In the genomic region with DNA sequence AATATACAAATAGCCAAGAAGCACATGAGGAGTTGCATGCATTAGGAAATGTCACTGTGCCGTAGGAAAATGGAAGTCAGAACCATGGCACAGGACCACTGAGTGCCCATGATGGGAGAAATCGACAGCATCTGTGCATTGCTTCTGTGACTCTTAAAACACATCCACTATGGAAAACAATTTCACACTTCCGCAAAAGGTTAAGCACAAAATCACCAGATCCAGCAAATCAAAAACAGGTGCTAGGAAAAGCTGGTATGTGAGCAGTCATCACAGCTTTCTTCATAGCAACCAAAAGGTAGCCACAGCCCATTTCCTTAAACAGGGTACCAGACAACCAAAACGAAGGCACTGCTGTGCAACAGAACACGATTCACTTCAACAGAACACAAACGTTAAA, we compare ENCODE assay signal across 31 mouse cellular contexts. TPM values are rescaled to one million over a fixed set of nuclear protein-coding genes. Genes with fewer than 3 reads are reported as not detected.
DNase-seq lines count a peak whose midpoint lies in the region; ATAC-seq and TF ChIP-seq lines count a peak whose summit lies in the region.
"Had no signal": no experiment of that assay in that cellular context is flagged by ENCODE, and none has a peak within 500 bp of the region (broad histone marks: within the 10 kb centered on the region; RNA-seq: fewer than 3 reads in every experiment).

No protein-coding gene starts in this region.

- ATAC-seq in hindbrain, embryonic 11.5 days (ENCODE audit: low FRiP score) = no peak
- ATAC-seq in hindbrain, postnatal 0 days = no peak
- no peak; the same call in 1 of the 2 replicates for ATAC-seq in limb, embryonic 14.5 days (ENCODE audit: low FRiP score, low read depth)
- ATAC-seq: forebrain, embryonic 15.5 days; hindbrain, embryonic 16.5 days; intestine, postnatal 0 days; Patski had no signal

- H3K27me3 ChIP-seq in hindbrain, embryonic 11.5 days (ENCODE audit: control insufficient read depth, insufficient read depth, low read length) = no peaks in the 10 kb centered on the region
- H3K27me3 ChIP-seq in hindbrain, postnatal 0 days (ENCODE audit: insufficient read depth, low read length) = no peaks in the 10 kb centered on the region
- 0 out of 2 replicates have a peak, but pooled peaks cover 3% of the 10 kb centered on the region for H3K27me3 ChIP-seq in embryonic facial prominence, embryonic 10.5 days (replicated peaks; ENCODE audit: low read depth, poor library complexity, severe bottlenecking)
- no peaks in the 10 kb centered on the region for H3K27me3 ChIP-seq in limb, embryonic 14.5 days (ENCODE audit: control insufficient read depth, insufficient read depth, low read length)
- H3K27me3 ChIP-seq: CH12.LX; embryonic facial prominence, embryonic 12.5 days; embryonic facial prominence, embryonic 15.5 days; forebrain, embryonic 12.5 days; forebrain, embryonic 15.5 days; heart, embryonic 13.5 days; hindbrain, embryonic 13.5 days; Patski had no signal

- H3K4me2 ChIP-seq in hindbrain, embryonic 11.5 days (replicated peaks; ENCODE audit: low read depth, low read length) = no peak overlapping the region
- H3K4me2 ChIP-seq in hindbrain, postnatal 0 days (ENCODE audit: low read depth, low read length) = no peak overlapping the region
- no peak overlapping the region for H3K4me2 ChIP-seq in limb, embryonic 14.5 days (replicated peaks; ENCODE audit: low read depth, low read length, severe bottlenecking)
- H3K4me2 ChIP-seq: embryonic facial prominence, embryonic 12.5 days; embryonic facial prominence, embryonic 15.5 days; forebrain, embryonic 12.5 days; forebrain, embryonic 15.5 days; heart, embryonic 13.5 days; hindbrain, embryonic 13.5 days had no signal

- WGBS in hindbrain, embryonic 11.5 days = 72% methylated on average over 6 of the region's 6 CpGs
- WGBS in hindbrain, postnatal 0 days = 86% methylated on average over 6 of the region's 6 CpGs
- 44% methylated on average over 6 of the region's 6 CpGs for WGBS in embryonic facial prominence, embryonic 10.5 days
- WGBS in limb, embryonic 14.5 days = 18% methylated on average over 6 of the region's 6 CpGs

- H3K27ac ChIP-seq in hindbrain, embryonic 11.5 days (ENCODE audit: low read depth, low read length) = no peak overlapping the region
- no peak overlapping the region for H3K27ac ChIP-seq in hindbrain, postnatal 0 days
- no peak overlapping the region for H3K27ac ChIP-seq in embryonic facial prominence, embryonic 10.5 days (replicated peaks)
- no peak overlapping the region for H3K27ac ChIP-seq in limb, embryonic 14.5 days (replicated peaks; ENCODE audit: low read depth, low read length)
- H3K27ac ChIP-seq: embryonic facial prominence, embryonic 12.5 days; embryonic facial prominence, embryonic 15.5 days; forebrain, embryonic 12.5 days; forebrain, embryonic 15.5 days; heart, adult 2 months; heart, embryonic 10.5 days; heart, embryonic 13.5 days; hindbrain, embryonic 13.5 days had no signal

- intact Hi-C loops in left cerebral cortex, postnatal 36 days (cut with DNase I) = no loop called here

- H3K4me3 ChIP-seq in hindbrain, embryonic 11.5 days (ENCODE audit: low read depth, low read length) = no peak overlapping the region
- H3K4me3 ChIP-seq in hindbrain, postnatal 0 days (ENCODE audit: low read length) = no peak overlapping the region
- no peak overlapping the region for H3K4me3 ChIP-seq in embryonic facial prominence, embryonic 10.5 days
- no peak overlapping the region for H3K4me3 ChIP-seq in limb, embryonic 14.5 days (replicated peaks; ENCODE audit: low read length)
- H3K4me3 ChIP-seq: embryonic facial prominence, embryonic 12.5 days; embryonic facial prominence, embryonic 15.5 days; erythroblast, embryonic 14.5 days; forebrain, embryonic 12.5 days; forebrain, embryonic 15.5 days; heart, adult 2 months; heart, embryonic 10.5 days; heart, embryonic 13.5 days; hindbrain, embryonic 13.5 days had no signal

- H3K9ac ChIP-seq in hindbrain, embryonic 11.5 days (ENCODE audit: low read depth, low read length) = no peak overlapping the region
- no peak overlapping the region for H3K9ac ChIP-seq in hindbrain, postnatal 0 days (replicated peaks; ENCODE audit: low read length)
- no peak overlapping the region for H3K9ac ChIP-seq in limb, embryonic 14.5 days (ENCODE audit: low read depth, low read length, severe bottlenecking)
- H3K9ac ChIP-seq: embryonic facial prominence, embryonic 12.5 days; embryonic facial prominence, embryonic 15.5 days; forebrain, embryonic 12.5 days; forebrain, embryonic 15.5 days; heart, embryonic 13.5 days; hindbrain, embryonic 13.5 days had no signal

- H3K4me1 ChIP-seq in hindbrain, embryonic 11.5 days (replicated peaks; ENCODE audit: control insufficient read depth, insufficient read depth, low read length) = no peaks in the 10 kb centered on the region
- H3K4me1 ChIP-seq in hindbrain, postnatal 0 days (ENCODE audit: insufficient read depth, low read length) = no peaks in the 10 kb centered on the region
- peaks cover 21% of the 10 kb centered on the region for H3K4me1 ChIP-seq in embryonic facial prominence, embryonic 10.5 days
- H3K4me1 ChIP-seq in limb, embryonic 14.5 days (ENCODE audit: control insufficient read depth, insufficient read depth, low read length) = no peaks in the 10 kb centered on the region
- H3K4me1 ChIP-seq: embryonic facial prominence, embryonic 15.5 days; forebrain, embryonic 12.5 days; forebrain, embryonic 15.5 days; hindbrain, embryonic 13.5 days had no signal

- no peak for TF ChIP-seq CTCF in hindbrain, postnatal 0 days (IDR thresholded peaks at IDR 0.05; ENCODE audit: low read depth)

- no peaks in the 10 kb centered on the region for H3K9me3 ChIP-seq in hindbrain, embryonic 11.5 days (ENCODE audit: control insufficient read depth, low read length)
- no peaks in the 10 kb centered on the region for H3K9me3 ChIP-seq in hindbrain, postnatal 0 days (ENCODE audit: low read length)
- no peaks in the 10 kb centered on the region for H3K9me3 ChIP-seq in embryonic facial prominence, embryonic 10.5 days
- H3K9me3 ChIP-seq in limb, embryonic 14.5 days (ENCODE audit: control insufficient read depth, low read length) = no peaks in the 10 kb centered on the region
- H3K9me3 ChIP-seq: embryonic facial prominence, embryonic 12.5 days; embryonic facial prominence, embryonic 15.5 days; forebrain, embryonic 12.5 days; forebrain, embryonic 15.5 days; G1E; heart, embryonic 10.5 days; heart, embryonic 13.5 days; hindbrain, embryonic 13.5 days had no signal

- DNase-seq in hindbrain, embryonic 11.5 days (ENCODE audit: low spot score) = peak; percentile 8
- DNase-seq in hindbrain, postnatal 0 days (ENCODE audit: low spot score) = no peak
- peak; percentile 39 for DNase-seq in embryonic facial prominence, embryonic 10.5 days (ENCODE audit: low spot score)
- DNase-seq in hindlimb bud, embryonic 11.5 days (ENCODE audit: extremely low spot score, low read depth, low spot score) = peak; percentile 80
- DNase-seq in limb, embryonic 14.5 days (ENCODE audit: low spot score) = peak; percentile 34
- DNase-seq in lung, postnatal 36 days = no peak
- no peak for DNase-seq in left cerebral cortex, postnatal 36 days (ENCODE audit: low spot score in 2 of 2)
- DNase-seq in thymus, postnatal 10 days (ENCODE audit: low spot score in 2 of 2) = no peak
- DNase-seq: adrenal gland, postnatal 10 days; adrenal gland, postnatal 36 days; B cell, adult 2 months; cerebellum, adult 18-20 months; cerebellum, adult 9-10 months; cerebellum, postnatal 14 days; gastrocnemius, postnatal 10 days; gastrocnemius, postnatal 36 days; heart, adult 2 months; heart, postnatal 14 days had no signal

- H3K36me3 ChIP-seq in hindbrain, embryonic 11.5 days (ENCODE audit: control insufficient read depth, insufficient read depth, low read length) = no peaks in the 10 kb centered on the region
- H3K36me3 ChIP-seq in hindbrain, postnatal 0 days (ENCODE audit: insufficient read depth, low read length) = no peaks in the 10 kb centered on the region
- H3K36me3 ChIP-seq in embryonic facial prominence, embryonic 10.5 days (replicated peaks) = no peaks in the 10 kb centered on the region
- H3K36me3 ChIP-seq in limb, embryonic 14.5 days (ENCODE audit: control insufficient read depth, insufficient read depth, low read length) = no peaks in the 10 kb centered on the region
- H3K36me3 ChIP-seq: embryonic facial prominence, embryonic 12.5 days; embryonic facial prominence, embryonic 15.5 days; forebrain, embryonic 12.5 days; forebrain, embryonic 15.5 days; G1E; heart, embryonic 10.5 days; heart, embryonic 13.5 days; hindbrain, embryonic 13.5 days had no signal

- TF ChIP-seq POLR2A in limb, embryonic 14.5 days (IDR thresholded peaks at IDR 0.05; ENCODE audit: borderline replicate concordance, extremely low read depth, insufficient read depth, insufficient read length) = no peak

RNA-seq across cellular contexts. Expression of gene Sox6, which starts 52.9 kb away (rescaled TPM):
- polyA plus RNA-seq in hindbrain, embryonic 11.5 days (2014; fragmentation: Nextera tagmentation; extraction: Ambion mirVana) = 43.3 and 49.4 TPM in 2 replicates
- total RNA-seq in hindbrain, postnatal 0 days (2014; rRNA removed) = 24.9 and 39.8 TPM in 2 replicates
- 32.8 and 33.7 TPM in 2 replicates for polyA plus RNA-seq in hindbrain, postnatal 0 days (2015; fragmentation: Nextera tagmentation; extraction: Ambion mirVana)
- polyA plus RNA-seq in embryonic facial prominence, embryonic 10.5 days (2016; fragmentation: Nextera tagmentation; extraction: Ambion mirVana) = 22.7 and 25.5 TPM in 2 replicates
- polyA plus RNA-seq in limb, embryonic 14.5 days (2012; rRNA removed) = 21.3 and 34.0 TPM in 2 replicates
- polyA plus RNA-seq in limb, embryonic 14.5 days (2014; fragmentation: Nextera tagmentation; extraction: Ambion mirVana) = 59.4 and 67.4 TPM in 2 replicates
- total RNA-seq in left cerebral cortex, postnatal 36 days (2021) = 10 to 100 TPM; 25.8 to 32.7 TPM

RNA-seq across cellular contexts. Expression of gene 1110004F10Rik, which starts 53.5 kb away (rescaled TPM):
- polyA plus RNA-seq in hindbrain, embryonic 11.5 days (2014; fragmentation: Nextera tagmentation; extraction: Ambion mirVana) = 358 and 405 TPM in 2 replicates
- 142 and 148 TPM in 2 replicates for total RNA-seq in hindbrain, postnatal 0 days (2014; rRNA removed)
- 329 and 335 TPM in 2 replicates for polyA plus RNA-seq in hindbrain, postnatal 0 days (2015; fragmentation: Nextera tagmentation; extraction: Ambion mirVana)
- polyA plus RNA-seq in embryonic facial prominence, embryonic 10.5 days (2016; fragmentation: Nextera tagmentation; extraction: Ambion mirVana) = 339 and 344 TPM in 2 replicates
- polyA plus RNA-seq in limb, embryonic 14.5 days (2012; rRNA removed) = 183 and 187 TPM in 2 replicates
- polyA plus RNA-seq in limb, embryonic 14.5 days (2014; fragmentation: Nextera tagmentation; extraction: Ambion mirVana) = 283 and 299 TPM in 2 replicates
- 100 to 1,000 TPM in 1 of 2 experiments, 10 to 100 TPM in 1; 94.8 to 103 TPM for total RNA-seq in left cerebral cortex, postnatal 36 days (2021)

Comparison
In these comparisons a context has a peak if more than half of its experiments do, and no peak if none do; other contexts are left out.
1. DNase-seq: peak in hindbrain, embryonic 11.5 days (single experiment), embryonic facial prominence, embryonic 10.5 days (single experiment), hindlimb bud, embryonic 11.5 days (single experiment) and limb, embryonic 14.5 days (single experiment); none in hindbrain, postnatal 0 days (single experiment), lung, postnatal 36 days (single experiment), left cerebral cortex, postnatal 36 days (0 of 2) and thymus, postnatal 10 days (0 of 2).